ENCODE assay signal across 26 mouse cellular contexts in the genomic region with DNA sequence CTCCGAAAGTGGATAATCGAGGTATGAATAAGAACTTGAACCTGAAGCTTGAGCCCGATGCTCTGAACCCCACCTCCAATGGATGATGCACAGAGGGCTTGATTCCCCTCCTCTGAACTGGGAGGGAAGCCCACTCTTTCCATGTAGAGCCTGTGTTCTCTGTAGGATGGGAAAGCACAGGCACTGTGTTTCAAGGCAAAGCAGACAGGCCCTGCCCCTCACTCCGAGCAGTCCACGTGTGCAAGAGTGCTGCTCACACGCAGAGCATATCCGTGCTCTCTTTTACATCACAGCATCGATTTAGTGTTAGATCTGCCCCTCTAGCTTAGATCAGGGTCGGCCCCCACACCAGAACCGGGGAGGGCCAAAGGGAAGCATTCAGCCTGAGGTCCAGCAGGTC.
DNase-seq lines count a peak whose midpoint lies in the region; ATAC-seq and TF ChIP-seq lines count a peak whose summit lies in the region.
"Had no signal": no experiment of that assay in that cellular context is flagged by ENCODE, and none has a peak within 500 bp of the region (broad histone marks: within the 10 kb centered on the region; RNA-seq: fewer than 3 reads in every experiment).

No protein-coding gene starts in this region.

- no peaks in the 10 kb centered on the region for H3K36me3 ChIP-seq in forebrain, embryonic 13.5 days (ENCODE audit: poor library complexity, severe bottlenecking)
- H3K36me3 ChIP-seq in forebrain, postnatal 0 days (ENCODE audit: insufficient read depth): no peaks in the 10 kb centered on the region
- no peaks in the 10 kb centered on the region for H3K36me3 ChIP-seq in hindbrain, embryonic 13.5 days
- no peaks in the 10 kb centered on the region for H3K36me3 ChIP-seq in hindbrain, embryonic 12.5 days
- H3K36me3 ChIP-seq in neural tube, embryonic 13.5 days: no peaks in the 10 kb centered on the region
- H3K36me3 ChIP-seq in midbrain, embryonic 15.5 days (replicated peaks): no peaks in the 10 kb centered on the region
- H3K36me3 ChIP-seq: G1E; hindbrain, embryonic 15.5 days; intestine, embryonic 15.5 days; limb, embryonic 13.5 days; lung, embryonic 15.5 days had no signal

- H3K9me3 ChIP-seq in forebrain, embryonic 13.5 days (replicated peaks): no peaks in the 10 kb centered on the region
- no peaks in the 10 kb centered on the region for H3K9me3 ChIP-seq in forebrain, postnatal 0 days (ENCODE audit: low read length)
- no peaks in the 10 kb centered on the region for H3K9me3 ChIP-seq in hindbrain, embryonic 13.5 days
- H3K9me3 ChIP-seq in hindbrain, embryonic 12.5 days (replicated peaks): no peaks in the 10 kb centered on the region
- H3K9me3 ChIP-seq in neural tube, embryonic 13.5 days: no peaks in the 10 kb centered on the region
- H3K9me3 ChIP-seq in midbrain, embryonic 15.5 days: no peaks in the 10 kb centered on the region
- H3K9me3 ChIP-seq: hindbrain, embryonic 15.5 days; intestine, embryonic 15.5 days; limb, embryonic 13.5 days; lung, embryonic 15.5 days had no signal

- no peak overlapping the region for H3K4me2 ChIP-seq in forebrain, embryonic 13.5 days
- no peak overlapping the region for H3K4me2 ChIP-seq in forebrain, postnatal 0 days (ENCODE audit: low read depth)
- no peak overlapping the region for H3K4me2 ChIP-seq in hindbrain, embryonic 13.5 days
- H3K4me2 ChIP-seq in hindbrain, embryonic 12.5 days (replicated peaks): no peak overlapping the region
- no peak overlapping the region for H3K4me2 ChIP-seq in neural tube, embryonic 13.5 days
- H3K4me2 ChIP-seq in midbrain, embryonic 15.5 days: no peak overlapping the region
- H3K4me2 ChIP-seq: hindbrain, embryonic 15.5 days; intestine, embryonic 15.5 days; limb, embryonic 13.5 days; liver, embryonic 11.5 days; lung, embryonic 15.5 days had no signal

- DNase-seq in forebrain, postnatal 0 days: no peak
- no peak for DNase-seq in neural tube, embryonic 10.5 days (ENCODE audit: extremely low spot score, low spot score)
- DNase-seq in thymus, postnatal 4 days: no peak
- DNase-seq: adrenal gland, adult 8-10 months; cerebellum, adult 8-10 months; cerebellum, postnatal 25 days; heart, adult 2 months; heart, postnatal 14 days; kidney, adult 2 months; kidney, postnatal 36 days; lung, postnatal 36 days; right cerebral cortex, adult 18-20 months; spleen, adult 18-20 months had no signal

- peaks cover 14% of the 10 kb centered on the region; the same call in 1 of the 2 replicates for H3K4me1 ChIP-seq in forebrain, embryonic 13.5 days
- H3K4me1 ChIP-seq in forebrain, postnatal 0 days (ENCODE audit: insufficient read depth): no peaks in the 10 kb centered on the region
- H3K4me1 ChIP-seq in hindbrain, embryonic 13.5 days (replicated peaks): peaks cover 20% of the 10 kb centered on the region
- peaks cover 8% of the 10 kb centered on the region for H3K4me1 ChIP-seq in hindbrain, embryonic 12.5 days
- H3K4me1 ChIP-seq in neural tube, embryonic 13.5 days (replicated peaks): peaks cover 34% of the 10 kb centered on the region
- H3K4me1 ChIP-seq in midbrain, embryonic 15.5 days: peaks cover 20% of the 10 kb centered on the region; the same call in 1 of the 2 replicates
- H3K4me1 ChIP-seq: intestine, embryonic 15.5 days; lung, embryonic 15.5 days had no signal

- H3K9ac ChIP-seq in forebrain, embryonic 13.5 days: 0 out of 2 replicates have a peak overlapping the region, but pooled peaks have one; percentile 21
- H3K9ac ChIP-seq in forebrain, postnatal 0 days: no peak overlapping the region
- H3K9ac ChIP-seq in hindbrain, embryonic 13.5 days: no peak overlapping the region
- H3K9ac ChIP-seq in hindbrain, embryonic 12.5 days: no peak overlapping the region
- peak overlapping the region; percentile 45; the same call in 1 of the 2 replicates for H3K9ac ChIP-seq in neural tube, embryonic 13.5 days
- H3K9ac ChIP-seq in midbrain, embryonic 15.5 days: no peak overlapping the region
- H3K9ac ChIP-seq: hindbrain, embryonic 15.5 days; intestine, embryonic 15.5 days; limb, embryonic 13.5 days; lung, embryonic 15.5 days had no signal

- WGBS in forebrain, embryonic 13.5 days: 76% methylated on average over 10 of the region's 10 CpGs
- 75% methylated on average over 10 of the region's 10 CpGs for WGBS in forebrain, postnatal 0 days
- WGBS in hindbrain, embryonic 13.5 days: 83% methylated on average over 10 of the region's 10 CpGs
- 82% methylated on average over 10 of the region's 10 CpGs for WGBS in hindbrain, embryonic 12.5 days
- 87% methylated on average over 10 of the region's 10 CpGs for WGBS in neural tube, embryonic 13.5 days
- 74% methylated on average over 10 of the region's 10 CpGs for WGBS in midbrain, embryonic 15.5 days

- no peak overlapping the region for H3K4me3 ChIP-seq in forebrain, embryonic 13.5 days
- no peak overlapping the region for H3K4me3 ChIP-seq in forebrain, postnatal 0 days (ENCODE audit: low read depth, low read length)
- H3K4me3 ChIP-seq in hindbrain, embryonic 13.5 days: no peak overlapping the region
- no peak overlapping the region for H3K4me3 ChIP-seq in hindbrain, embryonic 12.5 days
- no peak overlapping the region for H3K4me3 ChIP-seq in neural tube, embryonic 13.5 days
- no peak overlapping the region for H3K4me3 ChIP-seq in midbrain, embryonic 15.5 days
- H3K4me3 ChIP-seq: erythroblast, embryonic 14.5 days; heart, adult 2 months; hindbrain, embryonic 15.5 days; intestine, embryonic 15.5 days; limb, embryonic 13.5 days; lung, embryonic 15.5 days had no signal

- ATAC-seq in forebrain, embryonic 13.5 days: no peak
- ATAC-seq in forebrain, postnatal 0 days: no peak
- no peak for ATAC-seq in hindbrain, embryonic 13.5 days (ENCODE audit: low FRiP score)
- no peak for ATAC-seq in hindbrain, embryonic 12.5 days (ENCODE audit: low FRiP score)
- 0 out of 2 replicates have a peak, but pooled peaks have one; percentile 32 for ATAC-seq in neural tube, embryonic 13.5 days (ENCODE audit: low read depth)
- peak; percentile 52; the same call in 1 of the 2 replicates for ATAC-seq in midbrain, embryonic 15.5 days (replicated peaks)
- ATAC-seq: forebrain, embryonic 16.5 days; intestine, embryonic 15.5 days had no signal

- H3K27ac ChIP-seq in forebrain, embryonic 13.5 days: no peak overlapping the region
- no peak overlapping the region for H3K27ac ChIP-seq in forebrain, postnatal 0 days (ENCODE audit: low read depth, low read length)
- H3K27ac ChIP-seq in hindbrain, embryonic 13.5 days: peak overlapping the region; percentile 23; the same call in 1 of the 2 replicates
- no peak overlapping the region for H3K27ac ChIP-seq in hindbrain, embryonic 12.5 days
- H3K27ac ChIP-seq in neural tube, embryonic 13.5 days (replicated peaks): no peak overlapping the region
- H3K27ac ChIP-seq in midbrain, embryonic 15.5 days: no peak overlapping the region
- H3K27ac ChIP-seq: heart, adult 2 months; hindbrain, embryonic 15.5 days; intestine, embryonic 15.5 days; limb, embryonic 13.5 days; lung, embryonic 15.5 days had no signal

- TF ChIP-seq CTCF in forebrain, postnatal 0 days (IDR thresholded peaks at IDR 0.05; ENCODE audit: low read depth): no peak

- H3K27me3 ChIP-seq in forebrain, embryonic 13.5 days: no peaks in the 10 kb centered on the region
- no peaks in the 10 kb centered on the region for H3K27me3 ChIP-seq in forebrain, postnatal 0 days (ENCODE audit: insufficient read depth, low read length)
- H3K27me3 ChIP-seq in hindbrain, embryonic 13.5 days: no peaks in the 10 kb centered on the region
- H3K27me3 ChIP-seq in hindbrain, embryonic 12.5 days: no peaks in the 10 kb centered on the region
- H3K27me3 ChIP-seq in neural tube, embryonic 13.5 days: no peaks in the 10 kb centered on the region
- H3K27me3 ChIP-seq in midbrain, embryonic 15.5 days (replicated peaks): no peaks in the 10 kb centered on the region
- H3K27me3 ChIP-seq: hindbrain, embryonic 15.5 days; intestine, embryonic 15.5 days; limb, embryonic 13.5 days; lung, embryonic 15.5 days had no signal

Comparison
In these comparisons a context has a peak if more than half of its experiments do, and no peak if none do; other contexts are left out.
1. H3K9ac ChIP-seq: peak in forebrain, embryonic 13.5 days (single experiment) and neural tube, embryonic 13.5 days (single experiment); none in forebrain, postnatal 0 days (single experiment), hindbrain, embryonic 13.5 days (single experiment), hindbrain, embryonic 12.5 days (single experiment) and midbrain, embryonic 15.5 days (single experiment).
2. ATAC-seq: peak in neural tube, embryonic 13.5 days (single experiment) and midbrain, embryonic 15.5 days (single experiment); none in forebrain, embryonic 13.5 days (single experiment), forebrain, postnatal 0 days (single experiment), hindbrain, embryonic 13.5 days (single experiment) and hindbrain, embryonic 12.5 days (single experiment).